Mouse (Mus musculus): ENCODE results near the gene Rasl10b. TPM values are rescaled to one million over a fixed set of nuclear protein-coding genes. Genes with fewer than 3 reads are reported as not detected.

Rasl10b gene
- polyA plus RNA-seq (2014; fragmentation: Nextera tagmentation; extraction: Ambion mirVana) = 4.2 TPM in 2 replicates

GRCm38 (mm10) chr11:83409087-83409754 is at the start of gene Rasl10b:
Rasl10b (plus strand) TSS chr11:83409137.
- H3K9me3 ChIP-seq (ENCODE audit: control insufficient read depth, low read length) = no peaks in the 10 kb centered on the region
- H3K4me1 ChIP-seq (replicated peaks; ENCODE audit: control insufficient read depth, insufficient read depth, low read length) = peaks cover 3% of the 10 kb centered on the region
- H3K4me2 ChIP-seq (replicated peaks; ENCODE audit: low read depth, low read length) = peak within 1 kb of the TSS; percentile 94
- peak within 1 kb of the TSS; percentile 92 for H3K9ac ChIP-seq (ENCODE audit: low read depth, low read length)
- H3K27ac ChIP-seq (ENCODE audit: low read depth, low read length) = peak within 1 kb of the TSS; percentile 62; the same call in 1 of the 2 replicates
- peak within 1 kb of the TSS; percentile 82 for H3K4me3 ChIP-seq (ENCODE audit: low read depth, low read length)
- no peaks in the 10 kb centered on the region for H3K36me3 ChIP-seq (ENCODE audit: control insufficient read depth, insufficient read depth, low read length)
- ATAC-seq (ENCODE audit: low FRiP score) = peak; percentile 84
- no peaks in the 10 kb centered on the region for H3K27me3 ChIP-seq (ENCODE audit: control insufficient read depth, insufficient read depth, low read length)
- DNase-seq (ENCODE audit: low spot score) = peak; percentile 72
- WGBS = 2% methylated on average over 29 of the region's 44 CpGs

DNA sequence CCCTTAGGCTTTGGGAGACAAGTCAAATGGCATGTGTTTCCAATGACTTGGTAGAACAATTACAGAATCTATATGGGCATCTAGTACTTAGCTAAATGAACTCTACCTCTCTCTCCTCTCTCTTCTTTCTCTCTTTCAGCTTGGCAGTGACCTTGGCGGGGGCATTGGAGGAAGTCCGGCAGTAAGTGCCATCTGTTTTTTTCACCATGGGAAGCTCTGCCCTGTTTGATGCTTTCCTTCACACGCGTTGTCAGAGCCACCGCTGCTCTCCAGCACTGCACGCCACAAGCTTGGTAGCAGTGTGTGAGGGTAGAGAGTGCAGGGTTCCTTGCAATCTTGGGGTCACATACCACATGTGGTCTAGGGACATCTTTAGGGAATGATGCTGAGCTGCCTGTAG is 44.3 kb upstream of the Rasl10b start:
- Histone ChIP-seq H3K9ac (ENCODE audit: low read depth, low read length) (no peak overlapping the region), H3K36me3 (ENCODE audit: control insufficient read depth, insufficient read depth, low read length) (peaks cover 8% of the 10 kb centered on the region; the same call in 1 of the 2 replicates), H3K4me3 (ENCODE audit: low read depth, low read length) (no peak overlapping the region), H3K4me2 (replicated peaks; ENCODE audit: low read depth, low read length) (no peak overlapping the region), H3K27me3 (ENCODE audit: control insufficient read depth, insufficient read depth, low read length) (no peaks in the 10 kb centered on the region), H3K27ac (ENCODE audit: low read depth, low read length) (no peak overlapping the region), H3K9me3 (ENCODE audit: control insufficient read depth, low read length) (no peaks in the 10 kb centered on the region), H3K4me1 (replicated peaks; ENCODE audit: control insufficient read depth, insufficient read depth, low read length) (no peaks in the 10 kb centered on the region)
- no peak for DNase-seq (ENCODE audit: low spot score)
- 95% methylated on average over 6 of the region's 6 CpGs for WGBS
- ATAC-seq (ENCODE audit: low FRiP score) = no peak

DNA sequence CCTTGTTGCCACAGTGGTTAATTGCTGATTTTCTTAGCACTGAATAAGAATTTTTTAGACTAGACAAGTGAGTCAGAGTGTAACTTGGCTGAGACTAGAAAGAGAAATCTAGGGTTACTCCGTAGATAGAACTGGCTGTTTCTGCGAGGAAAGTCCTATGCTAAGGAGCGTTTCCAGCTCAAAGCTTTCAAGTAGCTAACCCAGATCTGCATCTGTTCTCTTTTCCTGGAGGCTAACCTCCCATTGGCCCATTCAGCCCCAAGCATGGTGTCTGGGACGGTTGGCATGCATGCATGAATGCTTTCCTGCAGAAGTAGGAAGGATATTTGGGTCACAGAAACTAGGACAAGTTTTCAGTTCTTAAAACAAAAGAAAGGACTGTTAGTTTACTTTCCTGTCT is 37.7 kb upstream of the Rasl10b start:
- Histone ChIP-seq H3K36me3 (ENCODE audit: control insufficient read depth, insufficient read depth, low read length) (peaks cover 10% of the 10 kb centered on the region; the same call in 1 of the 2 replicates), H3K27me3 (ENCODE audit: control insufficient read depth, insufficient read depth, low read length) (no peaks in the 10 kb centered on the region), H3K27ac (ENCODE audit: low read depth, low read length) (no peak overlapping the region), H3K4me1 (replicated peaks; ENCODE audit: control insufficient read depth, insufficient read depth, low read length) (no peaks in the 10 kb centered on the region), H3K9ac (ENCODE audit: low read depth, low read length) (no peak overlapping the region), H3K9me3 (ENCODE audit: control insufficient read depth, low read length) (no peaks in the 10 kb centered on the region), H3K4me2 (replicated peaks; ENCODE audit: low read depth, low read length) (no peak overlapping the region), H3K4me3 (ENCODE audit: low read depth, low read length) (no peak overlapping the region)
- WGBS = 88% methylated on average over 4 of the region's 4 CpGs
- ATAC-seq (ENCODE audit: low FRiP score) (no peak), DNase-seq (ENCODE audit: low spot score) (no peak)

GRCm38 (mm10) chr11:83379745-83380341 is 29.1 kb upstream of the Rasl10b start:
- Histone ChIP-seq H3K4me2 (replicated peaks; ENCODE audit: low read depth, low read length) (no peak overlapping the region), H3K27ac (ENCODE audit: low read depth, low read length) (no peak overlapping the region), H3K9me3 (ENCODE audit: control insufficient read depth, low read length) (no peaks in the 10 kb centered on the region), H3K36me3 (ENCODE audit: control insufficient read depth, insufficient read depth, low read length) (no peaks in the 10 kb centered on the region), H3K4me1 (replicated peaks; ENCODE audit: control insufficient read depth, insufficient read depth, low read length) (no peaks in the 10 kb centered on the region), H3K4me3 (ENCODE audit: low read depth, low read length) (no peak overlapping the region), H3K9ac (ENCODE audit: low read depth, low read length) (no peak overlapping the region), H3K27me3 (ENCODE audit: control insufficient read depth, insufficient read depth, low read length) (no peaks in the 10 kb centered on the region)
- ATAC-seq (ENCODE audit: low FRiP score) = no peak
- 86% methylated on average over 7 of the region's 7 CpGs for WGBS
- no peak for DNase-seq (ENCODE audit: low spot score)

GRCm38 (mm10) chr11:83382876-83383531 is 25.9 kb upstream of the Rasl10b start:
- peak; percentile 56 for ATAC-seq (ENCODE audit: low FRiP score)
- no peaks in the 10 kb centered on the region for H3K36me3 ChIP-seq (ENCODE audit: control insufficient read depth, insufficient read depth, low read length)
- no peak overlapping the region for H3K9ac ChIP-seq (ENCODE audit: low read depth, low read length)
- no peaks in the 10 kb centered on the region for H3K27me3 ChIP-seq (ENCODE audit: control insufficient read depth, insufficient read depth, low read length)
- no peak overlapping the region for H3K4me2 ChIP-seq (replicated peaks; ENCODE audit: low read depth, low read length)
- no peak overlapping the region; the same call in 1 of the 2 replicates for H3K27ac ChIP-seq (ENCODE audit: low read depth, low read length)
- no peak overlapping the region for H3K4me3 ChIP-seq (ENCODE audit: low read depth, low read length)
- no peaks in the 10 kb centered on the region for H3K4me1 ChIP-seq (replicated peaks; ENCODE audit: control insufficient read depth, insufficient read depth, low read length)
- 57% methylated on average over 9 of the region's 9 CpGs for WGBS
- DNase-seq (ENCODE audit: low spot score) = peak; percentile 34
- no peaks in the 10 kb centered on the region for H3K9me3 ChIP-seq (ENCODE audit: control insufficient read depth, low read length)

DNA sequence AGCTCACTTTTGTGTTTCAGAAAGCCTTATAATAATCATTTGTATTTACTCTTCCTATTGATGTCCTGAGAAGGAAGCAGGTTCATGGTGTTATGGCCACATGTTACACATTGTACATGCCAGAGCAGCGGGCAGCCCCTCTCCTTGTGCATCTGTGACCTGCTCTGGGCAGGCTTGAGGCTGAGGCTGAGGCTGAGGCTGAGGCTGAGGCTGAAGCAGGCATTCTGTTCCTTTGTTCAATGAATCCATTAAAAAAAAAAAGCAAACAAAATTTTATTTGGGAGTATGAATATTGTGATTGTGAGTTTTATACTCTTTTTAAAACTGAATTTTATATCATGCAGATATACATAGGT is 25.4 kb upstream of the Rasl10b start:
- Histone ChIP-seq H3K9ac (ENCODE audit: low read depth, low read length) (no peak overlapping the region), H3K27me3 (ENCODE audit: control insufficient read depth, insufficient read depth, low read length) (no peaks in the 10 kb centered on the region), H3K4me2 (replicated peaks; ENCODE audit: low read depth, low read length) (no peak overlapping the region), H3K27ac (ENCODE audit: low read depth, low read length) (no peak overlapping the region; the same call in 1 of the 2 replicates), H3K4me3 (ENCODE audit: low read depth, low read length) (no peak overlapping the region), H3K9me3 (ENCODE audit: control insufficient read depth, low read length) (no peaks in the 10 kb centered on the region), H3K4me1 (replicated peaks; ENCODE audit: control insufficient read depth, insufficient read depth, low read length) (no peaks in the 10 kb centered on the region), H3K36me3 (ENCODE audit: control insufficient read depth, insufficient read depth, low read length) (no peaks in the 10 kb centered on the region)
- ATAC-seq (ENCODE audit: low FRiP score) (no peak), DNase-seq (ENCODE audit: low spot score) (no peak)
- 84% methylated on average over 1 of the region's 1 CpGs for WGBS

GRCm38 (mm10) chr11:83393062-83393461 is 15.9 kb upstream of the Rasl10b start:
- Histone ChIP-seq H3K27me3 (ENCODE audit: control insufficient read depth, insufficient read depth, low read length) (no peaks in the 10 kb centered on the region), H3K9me3 (ENCODE audit: control insufficient read depth, low read length) (no peaks in the 10 kb centered on the region), H3K4me2 (replicated peaks; ENCODE audit: low read depth, low read length) (no peak overlapping the region), H3K4me3 (ENCODE audit: low read depth, low read length) (no peak overlapping the region), H3K27ac (ENCODE audit: low read depth, low read length) (no peak overlapping the region), H3K4me1 (replicated peaks; ENCODE audit: control insufficient read depth, insufficient read depth, low read length) (no peaks in the 10 kb centered on the region), H3K36me3 (ENCODE audit: control insufficient read depth, insufficient read depth, low read length) (peaks cover 2% of the 10 kb centered on the region; the same call in 1 of the 2 replicates), H3K9ac (ENCODE audit: low read depth, low read length) (no peak overlapping the region)
- no peak for ATAC-seq (ENCODE audit: low FRiP score)
- DNase-seq (ENCODE audit: low spot score) = no peak
- 92% methylated on average over 4 of the region's 4 CpGs for WGBS

- H3K36me3 ChIP-seq (ENCODE audit: control insufficient read depth, insufficient read depth, low read length) = peaks cover 2% of the 10 kb centered on the region; the same call in 1 of the 2 replicates
- H3K4me2 ChIP-seq (replicated peaks; ENCODE audit: low read depth, low read length) = no peak overlapping the region
- ATAC-seq (ENCODE audit: low FRiP score) = 0 out of 2 replicates have a peak, but pooled peaks have one; percentile 30
Measured at GRCm38 (mm10) chr11:83394802-83395439, 14.0 kb upstream of the Rasl10b start.

More at GRCm38 (mm10) chr11:83394802-83395439, 14.0 kb upstream of the Rasl10b start:
- 23% methylated on average over 6 of the region's 6 CpGs for WGBS
- no peaks in the 10 kb centered on the region for H3K27me3 ChIP-seq (ENCODE audit: control insufficient read depth, insufficient read depth, low read length)
- H3K9ac ChIP-seq (ENCODE audit: low read depth, low read length) = no peak overlapping the region
- H3K27ac ChIP-seq (ENCODE audit: low read depth, low read length) = no peak overlapping the region
- H3K9me3 ChIP-seq (ENCODE audit: control insufficient read depth, low read length) = no peaks in the 10 kb centered on the region
- no peak overlapping the region for H3K4me3 ChIP-seq (ENCODE audit: low read depth, low read length)
- H3K4me1 ChIP-seq (replicated peaks; ENCODE audit: control insufficient read depth, insufficient read depth, low read length) = no peaks in the 10 kb centered on the region
- DNase-seq (ENCODE audit: low spot score) = peak; percentile 45
